In the genomic region with DNA sequence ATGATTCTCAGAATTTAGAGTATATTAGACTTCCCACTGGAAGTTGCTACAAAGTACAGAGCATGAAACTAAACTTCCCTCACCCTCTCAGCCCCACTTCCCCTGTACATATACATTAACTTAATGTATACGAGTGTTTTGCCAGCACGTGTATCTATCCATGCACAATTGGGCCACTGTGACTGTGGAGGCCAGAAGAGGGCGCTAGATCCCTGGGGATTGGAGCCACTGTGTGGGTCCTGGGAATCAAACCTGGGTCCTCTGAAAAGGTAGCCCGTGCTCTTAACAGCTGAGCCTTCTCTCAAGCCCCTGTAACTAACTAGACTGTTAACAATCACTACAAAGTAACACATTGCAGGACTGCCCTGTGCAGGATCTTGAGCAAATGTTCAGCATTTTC, we compare ENCODE assay signal across 10 mouse cellular contexts. TPM values are rescaled to one million over a fixed set of nuclear protein-coding genes. Genes with fewer than 3 reads are reported as not detected.
DNase-seq lines count a peak whose midpoint lies in the region; ATAC-seq and TF ChIP-seq lines count a peak whose summit lies in the region.
"Had no signal": no experiment of that assay in that cellular context is flagged by ENCODE, and none has a peak within 500 bp of the region (broad histone marks: within the 10 kb centered on the region; RNA-seq: fewer than 3 reads in every experiment).

No protein-coding gene starts in this region.

- POLR2A ChIA-PET in Patski (lab: Charles Lee), result interaction anchor here (0.6 kb wide), 1 partner anchor 68 kb away, joined by 4 read pairs; no protein-coding TSS in a partner anchor

- no peaks in the 10 kb centered on the region for H3K36me3 ChIP-seq in kidney, postnatal 0 days (ENCODE audit: insufficient read depth, low read length)
- H3K36me3 ChIP-seq in CH12.LX (replicated peaks in 1 of 2; ENCODE audit: control insufficient read depth in 1 of 2, insufficient read depth in 1 of 2, low read length in 1 of 2), result peaks cover 0 to 3% of the 10 kb centered on the region in 2 experiments
- H3K36me3 ChIP-seq in liver, embryonic 13.5 days, result no peaks in the 10 kb centered on the region

- TF ChIP-seq EP300 in CH12.LX (IDR thresholded peaks at IDR 0.05; ENCODE audit: low read length), result no peak

- H3K79me2 ChIP-seq in CH12.LX (replicated peaks; ENCODE audit: control insufficient read depth, extremely low read depth, insufficient read depth, poor library complexity, severe bottlenecking), result no peaks in the 10 kb centered on the region

- dilution Hi-C loops in CH12.LX (cut with MboI; ENCODE audit: extremely low pct_ligation_motif_present, extremely low pct_unique_long_range_greater_than_20kb, low sequenced_read_pairs), result no loop called here

- H3K4me3 ChIP-seq in kidney, postnatal 0 days (replicated peaks; ENCODE audit: low read depth, low read length), result no peak overlapping the region
- H3K4me3 ChIP-seq in CH12.LX (replicated peaks in 1 of 3; ENCODE audit: low read depth in 2 of 3, low read length in 2 of 3, poor library complexity in 1 of 3), result no peak overlapping the region
- H3K4me3 ChIP-seq in liver, embryonic 13.5 days (replicated peaks), result no peak overlapping the region

- in situ Hi-C loops in CH12.LX (cut with MboI; ENCODE audit: low pct_ligation_motif_present, low pct_unique_long_range_greater_than_20kb, low sequenced_read_pairs), result no loop called here
- in situ Hi-C loops in Patski (cut with MboI; ENCODE audit: low pct_unique_long_range_greater_than_20kb), result loop anchor here (5.0 kb wide), 1 partner anchor 34 kb away; the partner anchor contains the start of genes Hs2st1 and Selenof

- CTCF ChIA-PET in Patski (lab: Charles Lee), result interaction anchor here (0.7 to 4.9 kb wide), 21 partner anchors 7 to 185 kb away, joined by 3 to 35 read pairs (median 4); no protein-coding TSS in a partner anchor

- H3K9me3 ChIP-seq in kidney, postnatal 0 days (replicated peaks; ENCODE audit: low read length), result no peaks in the 10 kb centered on the region
- peaks cover 2% of the 10 kb centered on the region for H3K9me3 ChIP-seq in CH12.LX (replicated peaks; ENCODE audit: low read length)
- H3K9me3 ChIP-seq in liver, embryonic 13.5 days (replicated peaks), result no peaks in the 10 kb centered on the region

- no peak for TF ChIP-seq POLR2A in CH12.LX (IDR thresholded peaks at IDR 0.05; ENCODE audit: low read depth, low read length)

- H3K4me2 ChIP-seq in kidney, postnatal 0 days (ENCODE audit: low read length), result no peak overlapping the region
- H3K4me2 ChIP-seq in CH12.LX (ENCODE audit: insufficient read depth, low read depth, poor library complexity, severe bottlenecking), result no peak overlapping the region
- no peak overlapping the region for H3K4me2 ChIP-seq in liver, embryonic 13.5 days

- no peak for DNase-seq in kidney, postnatal 0 days (ENCODE audit: low spot score)
- DNase-seq in kidney, adult 11 months, result no peak
- no peak for DNase-seq in CH12.LX (ENCODE audit: extremely low read depth)
- no peak for DNase-seq in Patski (ENCODE audit: low read depth, low spot score)
- peak; percentile 43 for DNase-seq in liver, embryonic 13.5 days
- DNase-seq in layer of hippocampus, adult 18-20 months (ENCODE audit: low spot score in 2 of 2), result no peak
- DNase-seq in testis, postnatal 14 days (ENCODE audit: low spot score), result no peak
- DNase-seq in right cerebral cortex, postnatal 10 days (ENCODE audit: low spot score in 2 of 2), result no peak
- DNase-seq: gastrocnemius, postnatal 14 days; kidney, postnatal 25 days had no signal

- no peak for ATAC-seq in kidney, postnatal 0 days (replicated peaks; ENCODE audit: low FRiP score, low read depth)
- ATAC-seq in Patski, result no peak
- ATAC-seq in liver, embryonic 13.5 days (ENCODE audit: low read depth), result peak; percentile 45

- TF ChIP-seq CTCF in kidney, postnatal 0 days (IDR thresholded peaks at IDR 0.05; ENCODE audit: low read depth), result peak; percentile 46; the same call in 1 of the 2 replicates
- peak; percentile 14 to 62; a peak in 2 of 4 replicates for TF ChIP-seq CTCF in CH12.LX (conservative IDR thresholded peaks at IDR 0.05 in 1 of 2, IDR thresholded peaks at IDR 0.05 in 1 of 2; ENCODE audit: low read depth in 2 of 2, low read length in 2 of 2)
- TF ChIP-seq CTCF in Patski (IDR thresholded peaks at IDR 0.05), result peak; percentile 65

- no peaks in the 10 kb centered on the region for H3K27me3 ChIP-seq in kidney, postnatal 0 days (ENCODE audit: insufficient read depth, low read length)
- H3K27me3 ChIP-seq in CH12.LX (replicated peaks) (no peaks in the 10 kb centered on the region), Patski (no peaks in the 10 kb centered on the region)
- H3K27me3 ChIP-seq in liver, embryonic 13.5 days, result no peaks in the 10 kb centered on the region

- H3K9ac ChIP-seq in kidney, postnatal 0 days (ENCODE audit: low read depth, low read length), result no peak overlapping the region
- no peak overlapping the region for H3K9ac ChIP-seq in CH12.LX (ENCODE audit: insufficient read depth, low read depth)
- H3K9ac ChIP-seq in liver, embryonic 13.5 days, result no peak overlapping the region

- peak; percentile 47 for TF ChIP-seq RAD21 in CH12.LX (IDR thresholded peaks at IDR 0.05; ENCODE audit: low read depth, low read length)

- H3K27ac ChIP-seq in kidney, postnatal 0 days, result no peak overlapping the region
- H3K27ac ChIP-seq in CH12.LX (ENCODE audit: insufficient read depth, low read depth), result no peak overlapping the region
- no peak overlapping the region for H3K27ac ChIP-seq in liver, embryonic 13.5 days

- 0 out of 2 replicates have a peak, but pooled peaks cover 8% of the 10 kb centered on the region for H3K4me1 ChIP-seq in kidney, postnatal 0 days (replicated peaks; ENCODE audit: insufficient read depth, low read length)
- peaks cover 23 to 52% of the 10 kb centered on the region in 2 experiments for H3K4me1 ChIP-seq in CH12.LX (ENCODE audit: control insufficient read depth in 1 of 2, insufficient read depth in 2 of 2)
- peaks cover 29% of the 10 kb centered on the region for H3K4me1 ChIP-seq in liver, embryonic 13.5 days (replicated peaks)

- WGBS in kidney, postnatal 0 days, result 68% methylated on average over 4 of the region's 4 CpGs
- 56% methylated on average over 4 of the region's 4 CpGs for WGBS in liver, embryonic 13.5 days (ENCODE audit: insufficient replicate concordance)

TF ChIP-seq in CH12.LX, 34 proteins besides CTCF, POLR2A, EP300 and RAD21:
- no peak for TF ChIP-seq USF2 (conservative IDR thresholded peaks at IDR 0.05; ENCODE audit: low read depth, low read length)
- no peak for TF ChIP-seq MEF2A (IDR thresholded peaks at IDR 0.05; ENCODE audit: borderline replicate concordance, low read depth, low read length)
- TF ChIP-seq SMC3 (IDR thresholded peaks at IDR 0.05; ENCODE audit: low read depth, low read length), result peak; percentile 34
TF ChIP-seq in CH12.LX: peak in this region for 1.

RNA-seq across cellular contexts. Expression of gene Selenof, which starts 36.3 kb away (rescaled TPM):
- 840 and 861 TPM in 2 replicates for polyA plus RNA-seq in kidney, postnatal 0 days (2015; fragmentation: Nextera tagmentation; extraction: Ambion mirVana)
- 528 and 548 TPM in 2 replicates for total RNA-seq in CH12.LX (2012; rRNA removed)
- 1,358 and 1,567 TPM in 2 replicates for total RNA-seq in CH12.LX (2014; rRNA removed)
- 671 and 678 TPM in 2 replicates for polyA plus RNA-seq in CH12.LX (2012; ENCODE audit: insufficient read length, low read depth)
- polyA plus RNA-seq in Patski (2021), result 873 TPM
- polyA plus RNA-seq in liver, embryonic 13.5 days (2015; fragmentation: Nextera tagmentation; extraction: Ambion mirVana), result 316 and 342 TPM in 2 replicates
- 100 to 1,000 TPM; 210 to 219 TPM for total RNA-seq in layer of hippocampus, adult 18-20 months (2021)

RNA-seq across cellular contexts. Expression of gene Hs2st1, which starts 36.5 kb away (rescaled TPM):
- polyA plus RNA-seq in kidney, postnatal 0 days (2015; fragmentation: Nextera tagmentation; extraction: Ambion mirVana), result 9.7 and 10.4 TPM in 2 replicates
- total RNA-seq in CH12.LX (2012; rRNA removed) (17.6 and 20.4 TPM in 2 replicates), CH12.LX (2014; rRNA removed) (29.7 and 30.9 TPM in 2 replicates)
- polyA plus RNA-seq in CH12.LX (2012; ENCODE audit: insufficient read length, low read depth) (36.4 and 38.5 TPM in 2 replicates), Patski (2021) (44.0 TPM)
- 2.2 and 3.1 TPM in 2 replicates for polyA plus RNA-seq in liver, embryonic 13.5 days (2015; fragmentation: Nextera tagmentation; extraction: Ambion mirVana)
- total RNA-seq in layer of hippocampus, adult 18-20 months (2021), result 10 to 100 TPM; 39.6 to 40.0 TPM
